Mouse (Mus musculus) fibroblast of lung, adult 2 months (primary cell): Measurements from ENCODE around the gene Gm40460.
"Not testable (repeated sequence)": the region's sequence is repeated elsewhere in the genome, so short reads cannot be mapped to it uniquely, and the experiment has no call there.

Experiments
- DNase-seq: peaks from one replicate; pipeline ENCODE4 v3.0.0-alpha.2; 2011; ENCODE audit warnings: low read depth

Gm40460 gene

GRCm38 (mm10) chr7:142240978-142241377 lies at the start of gene Gm40460:
Gene Gm40460, minus strand, starts transcription at chr7:142241078.
- DNase-seq: no peak

DNA sequence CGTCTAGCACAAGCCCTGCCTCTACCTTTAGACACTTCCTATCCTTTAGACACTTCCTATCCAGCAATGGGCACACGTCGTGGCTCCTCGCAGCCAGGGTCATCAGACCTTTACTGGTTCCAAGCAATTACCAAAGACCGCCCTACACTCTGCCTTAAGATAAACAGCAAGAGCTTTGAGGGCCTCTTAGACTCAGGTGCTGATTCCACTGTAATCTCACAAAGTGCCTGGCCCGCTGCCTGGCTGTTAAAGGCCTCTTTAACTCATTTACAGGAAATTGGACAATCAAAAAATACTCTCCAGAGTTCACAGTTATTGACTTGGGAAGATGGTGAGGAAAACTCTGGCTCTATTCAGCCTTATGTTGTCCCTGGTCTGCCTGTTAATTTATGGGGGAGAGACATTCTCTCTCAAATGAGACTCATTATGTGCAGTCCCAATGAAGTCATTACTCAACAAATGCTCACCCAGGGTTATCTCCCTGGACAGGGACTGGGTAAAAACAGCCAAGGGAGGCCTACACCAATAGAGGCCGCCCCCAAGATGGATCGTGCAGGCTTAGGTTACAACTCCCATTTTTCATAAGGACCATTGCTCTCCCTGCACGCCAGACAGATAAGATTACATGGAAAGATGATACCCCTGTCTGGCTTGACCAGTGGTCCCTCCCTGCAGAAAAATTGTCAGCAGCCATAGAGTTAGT lies 45.2 kb upstream of the Gm40460 start:
- DNase-seq: not testable (repeated sequence)

DNA sequence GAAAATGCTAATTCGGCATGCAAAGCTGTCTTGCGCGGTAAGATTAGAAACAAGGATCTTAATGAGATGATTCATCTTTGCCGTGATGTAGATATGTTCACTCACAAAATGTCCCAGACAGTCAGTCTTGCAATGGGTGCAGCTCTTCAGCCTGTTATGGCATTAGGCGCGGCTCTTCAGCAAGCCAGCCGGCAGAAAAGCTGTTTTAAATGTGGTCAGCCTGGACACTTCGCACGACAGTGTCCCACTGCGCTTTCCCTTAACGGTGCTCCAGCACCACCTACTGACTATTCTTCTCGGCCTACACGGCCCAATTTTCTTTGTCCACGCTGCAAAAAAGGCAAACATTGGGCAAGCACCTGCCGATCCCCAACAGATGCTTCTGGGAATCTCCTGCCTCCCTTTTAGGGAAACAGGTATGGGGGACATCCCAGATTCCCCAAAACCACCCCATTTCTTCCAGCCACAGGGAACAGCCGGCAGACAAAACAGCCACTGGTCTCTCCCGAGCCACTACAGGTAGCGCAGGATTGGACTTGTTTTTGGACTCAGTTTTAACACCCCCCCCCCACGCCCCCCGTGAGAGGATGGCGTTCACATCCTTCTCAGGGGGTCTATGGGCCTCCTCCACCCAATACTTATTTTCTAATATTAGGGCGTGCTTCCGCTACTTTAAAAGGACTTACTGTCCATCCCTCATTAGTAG lies 44.4 kb upstream of the Gm40460 start:
- DNase-seq: no peak

GRCm38 (mm10) chr7:142284615-142285080 lies 43.8 kb upstream of the Gm40460 start:
- DNase-seq: peak; percentile 70

DNA sequence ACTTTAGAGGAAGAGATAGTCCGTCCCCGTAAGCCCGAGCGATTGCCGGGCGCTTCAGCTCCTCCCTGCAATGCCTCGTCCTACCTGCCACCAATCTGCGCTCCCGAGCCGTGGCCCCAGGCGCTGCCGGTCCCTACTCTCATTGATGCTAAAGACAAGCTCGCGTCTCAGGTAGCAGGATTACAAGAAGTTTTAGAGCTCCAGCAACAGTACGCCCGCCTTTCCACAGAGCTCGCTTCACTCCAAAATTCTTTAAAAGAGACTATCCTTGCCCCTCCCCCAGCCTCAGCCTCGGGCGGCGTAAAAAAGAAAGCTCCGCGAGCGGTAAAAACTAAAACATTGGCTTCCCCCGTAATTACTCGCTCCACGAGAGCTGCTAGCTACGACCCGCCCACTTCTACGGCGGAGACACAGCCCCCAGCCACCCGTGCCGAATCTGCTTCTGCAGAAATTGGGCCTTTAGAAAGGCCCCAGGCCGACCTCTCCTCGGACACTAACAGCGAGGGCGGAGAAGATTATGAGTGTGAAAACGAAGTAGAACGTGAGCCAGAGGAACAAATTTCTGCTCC lies 43.2 kb upstream of the Gm40460 start:
- DNase-seq: peak; percentile 7

- DNase-seq: not testable (repeated sequence)
These were observed 42.0 kb upstream of the Gm40460 start for GRCm38 (mm10) chr7:142282847-142283246.

- DNase-seq: not testable (repeated sequence)
These were observed 38.4 kb upstream of the Gm40460 start for GRCm38 (mm10) chr7:142279291-142279690.

DNA sequence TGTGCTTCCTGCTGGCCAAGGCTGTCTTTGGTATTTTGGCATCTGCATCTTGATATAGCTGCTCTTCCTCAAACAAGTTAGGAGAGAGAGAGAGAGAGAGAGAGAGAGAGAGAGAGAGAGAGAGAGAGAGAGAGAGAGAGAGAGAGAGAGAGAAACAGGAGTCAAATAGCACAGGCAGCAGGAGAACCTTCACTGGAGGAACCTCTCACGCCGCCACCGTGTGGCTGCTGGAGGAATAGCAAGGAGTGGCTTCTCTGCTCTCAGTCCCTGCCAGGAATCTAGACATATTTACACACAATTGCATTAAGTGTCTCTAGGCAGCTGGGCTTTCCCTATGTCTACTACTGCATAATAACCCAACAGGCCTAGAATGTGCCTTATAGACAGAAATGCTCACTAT lies 37.3 kb upstream of the Gm40460 start:
- DNase-seq: peak; percentile 7

DNA sequence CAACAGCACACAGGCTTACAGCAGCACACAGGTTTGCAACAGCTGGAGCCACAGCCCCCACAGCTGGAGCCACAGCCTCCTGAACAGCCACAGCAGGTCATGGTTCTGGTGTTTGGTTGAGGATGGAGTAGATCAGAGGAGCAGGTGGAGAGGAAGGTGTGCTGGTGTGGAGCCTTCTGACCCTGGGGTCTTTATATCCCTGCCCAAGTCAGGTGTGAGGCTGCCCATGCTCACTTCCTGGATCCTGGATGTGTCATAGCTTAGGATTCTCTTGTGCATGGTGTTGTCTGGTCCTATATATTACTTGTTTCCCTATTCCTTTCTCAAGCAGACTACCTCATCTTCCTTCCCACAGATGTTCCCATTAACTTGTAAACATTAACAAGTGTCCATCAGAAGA lies 33.4 kb upstream of the Gm40460 start, which contains the start of gene Gm4559:
Gm4559 (minus strand) TSS at position 101 of the 400 bp plus-strand sequence.
- not testable (repeated sequence) for DNase-seq

DNA sequence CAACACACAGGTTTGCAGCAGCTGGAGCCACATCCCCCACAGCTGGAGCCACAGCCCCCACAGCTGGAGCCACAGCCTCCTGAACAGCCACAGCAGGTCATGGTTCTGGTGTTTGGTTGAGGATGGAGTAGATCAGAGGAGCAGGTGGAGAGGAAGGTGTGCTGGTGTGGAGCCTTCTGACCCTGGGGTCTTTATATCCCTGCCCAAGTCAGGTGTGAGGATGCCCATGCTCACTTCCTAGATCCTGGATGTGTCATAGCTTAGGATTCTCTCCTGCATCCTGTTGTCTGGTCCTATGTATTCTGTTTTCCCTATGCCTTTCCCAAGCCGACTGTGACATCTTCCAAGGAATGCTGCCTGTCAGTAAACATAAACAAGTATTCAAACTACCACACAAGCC lies 17.4 kb upstream of the Gm40460 start, which contains the start of gene Gm2431:
Gm2431 (minus strand) TSS at position 101 of the 400 bp plus-strand sequence.
- DNase-seq: not testable (repeated sequence)

GRCm38 (mm10) chr7:142255517-142255916 lies 14.6 kb upstream of the Gm40460 start:
- DNase-seq: peak; percentile 5

DNA sequence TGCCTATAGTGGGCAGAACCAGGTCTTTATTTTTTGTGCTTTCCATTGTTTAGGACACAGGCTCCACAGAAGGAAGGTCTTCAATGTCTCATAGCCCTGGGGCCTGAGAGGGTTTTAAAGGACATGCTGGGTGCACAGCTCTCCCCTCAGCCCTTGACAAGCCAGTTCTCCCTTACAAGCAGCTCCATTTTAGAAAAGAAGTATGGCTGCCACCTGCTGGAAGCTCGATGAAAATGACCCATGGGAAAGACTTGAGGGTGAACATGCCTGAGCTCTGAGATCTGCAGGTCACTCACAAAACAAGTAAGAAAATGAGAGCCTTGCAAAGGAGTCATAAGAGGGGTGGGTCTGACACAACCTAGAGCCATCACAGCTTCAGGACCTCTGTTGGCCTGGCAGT lies 8.9 kb upstream of the Gm40460 start:
- peak; percentile 5 for DNase-seq

DNA sequence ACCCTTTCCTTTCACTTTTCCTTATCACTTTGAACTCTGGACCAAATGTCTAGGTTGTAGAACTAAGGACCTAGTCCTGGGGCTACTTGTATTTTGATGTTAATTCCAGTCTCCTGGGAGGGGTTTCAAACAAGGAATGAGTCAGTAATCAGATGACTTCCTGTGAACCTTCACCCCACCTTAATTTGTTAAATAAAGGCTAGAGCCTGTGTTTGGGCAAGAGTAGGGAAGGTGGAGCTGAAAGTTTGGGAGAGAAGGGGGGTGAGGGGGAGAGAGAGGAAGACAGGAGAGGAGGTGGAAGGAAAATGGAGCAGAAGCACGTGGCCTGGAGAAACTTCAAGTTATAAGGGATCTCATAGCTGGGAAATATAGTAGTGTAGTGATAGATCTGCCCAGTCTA lies 9.3 kb downstream of the Gm40460 start:
- no peak for DNase-seq

- not testable (repeated sequence) for DNase-seq
These were observed 11.0 kb downstream of the Gm40460 start, which contains the start of gene Krtap5-5 for GRCm38 (mm10) chr7:142229871-142230270. Gene Krtap5-5, minus strand, starts transcription at chr7:142229971.

GRCm38 (mm10) chr7:142224518-142224917 lies 16.4 kb downstream of the Gm40460 start:
- DNase-seq: no peak

GRCm38 (mm10) chr7:142212136-142212535 lies 28.7 kb downstream of the Gm40460 start:
- DNase-seq: not testable (repeated sequence)

DNA sequence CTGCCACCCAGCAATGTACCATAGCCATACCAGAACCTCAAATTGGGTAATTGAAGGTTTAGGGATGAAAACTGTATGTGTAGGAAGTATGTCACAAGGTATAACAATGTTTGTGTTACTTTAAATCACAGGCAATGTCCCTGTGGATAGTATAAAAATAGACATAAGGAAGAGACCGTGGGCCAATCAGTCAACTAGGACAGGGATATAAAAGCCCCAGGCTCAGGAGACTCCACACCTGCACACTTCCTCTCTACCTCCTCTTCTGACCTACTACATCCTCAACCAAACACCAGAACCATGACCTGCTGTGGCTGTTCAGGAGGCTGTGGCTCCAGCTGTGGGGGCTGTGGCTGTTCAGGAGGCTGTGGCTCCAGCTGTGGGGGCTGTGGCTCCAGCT lies 29.3 kb downstream of the Gm40460 start, which contains the start of gene Gm7579:
Gm7579 (plus strand) TSS at position 301 of the 400 bp plus-strand sequence.
- DNase-seq: no peak

GRCm38 (mm10) chr7:142206891-142207290 lies 34.0 kb downstream of the Gm40460 start:
- not testable (repeated sequence) for DNase-seq

- DNase-seq: no peak
These were observed 35.4 kb downstream of the Gm40460 start for GRCm38 (mm10) chr7:142205488-142205887.

- no peak for DNase-seq
These were observed 39.8 kb downstream of the Gm40460 start, which contains the start of gene Krtap5-3 for GRCm38 (mm10) chr7:142201064-142201463. Gene Krtap5-3, plus strand, starts transcription at chr7:142201364.

DNA sequence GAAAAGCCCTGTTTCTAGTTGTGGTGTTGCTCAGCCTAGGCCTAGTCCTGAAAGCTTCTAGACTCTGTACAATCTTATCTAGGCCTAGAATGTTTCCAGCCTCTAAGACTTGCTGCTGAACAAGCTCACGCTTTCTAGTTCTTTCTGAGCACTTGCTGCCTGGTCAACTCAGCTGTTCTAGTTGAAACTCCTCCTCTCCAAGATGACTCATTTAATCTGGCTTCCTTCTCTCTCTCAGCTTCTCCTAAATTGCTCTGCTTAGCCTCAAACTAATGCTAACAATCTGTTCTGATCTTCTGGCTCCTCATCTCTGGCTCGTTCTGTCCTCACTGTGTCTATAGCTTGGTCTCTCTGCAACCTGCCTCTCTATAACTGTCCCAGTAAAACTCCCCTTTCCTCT lies 42.1 kb downstream of the Gm40460 start:
- no peak for DNase-seq
